Mouse (Mus musculus): ENCODE measurements around the gene Ssh3.

GRCm38 (mm10) chr19:4234548-4234947 lies 34.4 kb downstream of the Ssh3 start:
- TF ChIP-seq CTCF (IDR thresholded peaks at IDR 0.05; ENCODE audit: insufficient read depth, low read length) (no peak), POLR2A (IDR thresholded peaks at IDR 0.05; ENCODE audit: borderline replicate concordance, extremely low read depth, low read depth, low read length) (no peak)
